Mouse (Mus musculus) olfactory bulb, adult 2 months (tissue): ENCODE measurements around the gene Ahdc1. TPM values are rescaled to one million over a fixed set of nuclear protein-coding genes. Genes with fewer than 3 reads are reported as not detected.

Experiments used
- H3K27ac ChIP-seq: fragments of 200-500 bp; 2 replicates; pipeline ENCODE4 v1.5.1; 2012; ENCODE audit warnings: low read depth, low read length; ENCODE audit not compliant: insufficient read depth
- H3K4me1 ChIP-seq: fragments of 200-500 bp; 2 replicates; pipeline ENCODE4 v1.6.1; 2012; ENCODE audit warnings: low read length; ENCODE audit not compliant: control insufficient read depth, insufficient read depth
- H3K4me3 ChIP-seq: fragments of 200-500 bp; 2 replicates; pipeline ENCODE4 v1.5.1; 2012; ENCODE audit warnings: mild to moderate bottlenecking, low read depth, low read length, moderate library complexity; ENCODE audit not compliant: insufficient read depth
- CTCF ChIP-seq: fragments of 200-500 bp; IDR thresholded peaks from 2 replicates; pipeline ENCODE4 v1.5.1; 2012; ENCODE audit warnings: low read depth, mild to moderate bottlenecking, low read length, moderate library complexity; ENCODE audit not compliant: insufficient read depth
- POLR2A ChIP-seq: fragments of 200-500 bp; IDR thresholded peaks from 2 replicates; pipeline ENCODE4 v1.6.1; 2012; ENCODE audit warnings: mild to moderate bottlenecking, low read depth, low read length, moderate library complexity; ENCODE audit not compliant: insufficient read depth
- WGBS: fragments of 180-500 bp; shearing (Covaris S2); methylation state at CpG from one replicate; pipeline ENCODE4 v1.1.7; 2018; 5-methylcytosine and 5-hydroxymethylcytosine counted together
- polyA plus RNA-seq: library from polyadenylated mRNA; stranded (reverse); fragments of >200 nt; gene quantifications from 2 replicates; pipeline ENCODE4 v1.2.4, GENCODE M21; 2012; ENCODE audit warnings: low replicate concordance; ENCODE audit not compliant: missing spikeins, insufficient read depth, insufficient read length

Ahdc1 gene
- polyA plus RNA-seq, 1 experiment, result not detected

DNA sequence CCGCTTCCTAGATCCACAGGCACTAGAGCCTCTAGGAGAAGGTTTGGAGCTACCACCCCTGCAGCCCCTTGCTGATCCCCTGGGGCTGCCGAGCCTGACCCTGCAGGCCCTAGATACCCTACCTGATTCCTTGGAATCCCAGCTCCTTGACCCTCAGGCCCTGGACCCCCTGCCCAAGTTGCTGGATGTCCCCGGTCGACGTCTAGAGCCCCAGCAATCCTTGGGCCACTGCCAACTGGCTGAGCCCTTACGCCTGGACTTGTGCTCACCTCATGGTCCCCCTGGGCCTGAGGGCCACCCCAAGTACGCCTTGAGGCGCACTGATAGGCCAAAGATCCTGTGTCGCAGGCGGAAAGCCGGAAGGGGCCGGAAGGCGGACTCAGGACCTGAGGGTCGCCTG, 51.2 kb downstream of the Ahdc1 start:
- Histone ChIP-seq H3K4me1 (peaks cover 20% of the 10 kb centered on the region), H3K4me3 (no peak overlapping the region), H3K27ac (no peak overlapping the region)
- no peak for TF ChIP-seq CTCF
- TF ChIP-seq POLR2A, result no peak
- 84% methylated on average over 14 of the region's 14 CpGs for WGBS

DNA sequence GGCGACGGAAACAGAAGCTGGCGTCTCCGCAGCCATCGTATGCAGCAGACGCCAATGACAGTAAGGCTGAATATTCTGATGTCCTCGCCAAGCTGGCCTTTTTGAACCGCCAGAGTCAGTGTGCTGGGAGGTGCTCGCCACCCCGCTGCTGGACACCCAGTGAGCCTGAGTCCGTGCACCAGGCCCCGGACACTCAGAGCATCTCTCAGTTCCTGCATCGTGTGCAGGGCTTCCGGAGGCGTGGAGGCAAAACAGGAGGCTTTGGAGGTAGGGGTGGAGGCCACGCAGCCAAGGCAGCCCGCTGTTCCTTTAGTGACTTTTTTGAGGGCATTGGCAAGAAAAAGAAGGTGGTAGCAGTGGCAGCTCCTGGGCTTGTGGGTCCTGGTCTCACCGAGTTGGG, 52.1 kb downstream of the Ahdc1 start:
- WGBS, result 90% methylated on average over 18 of the region's 18 CpGs
- no peak overlapping the region for H3K4me3 ChIP-seq
- H3K4me1 ChIP-seq, result peaks cover 15% of the 10 kb centered on the region
- TF ChIP-seq CTCF, result no peak
- no peak for TF ChIP-seq POLR2A
- H3K27ac ChIP-seq, result no peak overlapping the region

DNA sequence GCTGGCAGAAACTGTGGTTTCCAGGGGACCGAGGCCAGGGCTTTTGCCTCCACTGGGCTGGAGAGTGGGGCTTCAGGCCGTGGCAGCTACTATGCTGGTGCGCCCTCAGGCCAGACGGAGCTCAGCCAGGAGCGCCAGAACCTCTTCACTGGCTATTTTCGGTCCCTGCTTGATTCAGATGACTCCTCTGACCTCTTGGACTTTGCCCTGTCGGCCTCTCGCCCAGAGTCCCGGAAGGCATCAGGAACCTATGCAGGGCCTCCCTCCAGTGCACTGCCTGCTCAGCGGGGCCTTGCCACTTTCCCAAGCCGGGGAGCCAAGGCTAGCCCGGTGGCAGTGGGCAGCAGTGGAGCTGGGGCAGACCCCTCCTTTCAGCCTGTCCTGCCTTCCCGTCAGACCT, 52.7 kb downstream of the Ahdc1 start:
- H3K4me1 ChIP-seq, result peaks cover 16% of the 10 kb centered on the region
- no peak for TF ChIP-seq CTCF
- no peak for TF ChIP-seq POLR2A
- 85% methylated on average over 13 of the region's 13 CpGs for whole genome bisulfite sequencing
- H3K27ac ChIP-seq, result no peak overlapping the region
- no peak overlapping the region for H3K4me3 ChIP-seq

DNA sequence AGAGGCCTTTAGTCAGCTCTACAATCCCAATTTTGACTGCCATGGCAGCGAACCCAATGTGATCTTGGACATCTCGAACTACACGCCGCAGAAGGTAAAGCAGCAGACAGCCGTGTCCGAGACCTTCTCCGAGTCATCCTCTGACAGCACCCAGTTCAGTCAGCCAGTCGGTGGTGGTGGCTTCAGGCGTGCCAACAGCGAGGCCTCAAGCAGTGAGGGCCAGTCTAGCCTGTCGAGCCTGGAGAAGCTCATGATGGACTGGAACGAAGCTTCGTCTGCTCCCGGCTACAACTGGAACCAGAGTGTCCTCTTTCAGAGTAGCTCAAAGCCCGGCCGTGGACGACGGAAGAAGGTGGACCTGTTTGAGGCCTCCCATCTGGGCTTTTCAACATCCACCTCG, 53.7 kb downstream of the Ahdc1 start:
- Histone ChIP-seq H3K4me3 (no peak overlapping the region), H3K27ac (no peak overlapping the region), H3K4me1 (peaks cover 15% of the 10 kb centered on the region)
- TF ChIP-seq POLR2A (no peak), CTCF (no peak)
- WGBS, result 93% methylated on average over 19 of the region's 19 CpGs

DNA sequence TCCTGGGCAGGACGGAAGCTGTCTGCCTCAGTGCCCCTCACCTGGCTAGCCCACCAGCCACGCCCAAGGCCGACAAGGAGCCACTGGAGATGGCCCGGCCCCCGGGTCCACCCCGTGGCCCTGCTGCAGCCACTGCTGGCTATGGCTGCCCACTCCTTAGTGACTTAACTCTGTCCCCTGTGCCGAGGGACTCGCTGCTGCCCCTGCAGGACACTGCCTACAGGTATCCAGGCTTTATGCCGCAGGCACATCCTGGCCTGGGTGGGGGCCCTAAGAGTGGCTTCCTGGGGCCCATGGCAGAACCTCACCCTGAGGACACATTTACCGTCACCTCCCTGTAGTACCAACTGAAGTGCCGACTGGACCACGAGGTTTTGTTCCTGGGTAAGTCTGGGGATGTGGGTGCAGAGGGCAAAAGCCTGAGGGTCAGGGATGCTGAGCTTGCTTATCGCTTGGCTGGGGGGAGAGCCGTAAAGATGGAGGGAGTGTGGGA, 54.9 kb downstream of the Ahdc1 start:
- no peak overlapping the region for H3K27ac ChIP-seq
- H3K4me1 ChIP-seq, result peaks cover 23% of the 10 kb centered on the region
- 94% methylated on average over 14 of the region's 14 CpGs for WGBS
- H3K4me3 ChIP-seq, result no peak overlapping the region
- no peak for TF ChIP-seq CTCF
- TF ChIP-seq POLR2A, result no peak

DNA sequence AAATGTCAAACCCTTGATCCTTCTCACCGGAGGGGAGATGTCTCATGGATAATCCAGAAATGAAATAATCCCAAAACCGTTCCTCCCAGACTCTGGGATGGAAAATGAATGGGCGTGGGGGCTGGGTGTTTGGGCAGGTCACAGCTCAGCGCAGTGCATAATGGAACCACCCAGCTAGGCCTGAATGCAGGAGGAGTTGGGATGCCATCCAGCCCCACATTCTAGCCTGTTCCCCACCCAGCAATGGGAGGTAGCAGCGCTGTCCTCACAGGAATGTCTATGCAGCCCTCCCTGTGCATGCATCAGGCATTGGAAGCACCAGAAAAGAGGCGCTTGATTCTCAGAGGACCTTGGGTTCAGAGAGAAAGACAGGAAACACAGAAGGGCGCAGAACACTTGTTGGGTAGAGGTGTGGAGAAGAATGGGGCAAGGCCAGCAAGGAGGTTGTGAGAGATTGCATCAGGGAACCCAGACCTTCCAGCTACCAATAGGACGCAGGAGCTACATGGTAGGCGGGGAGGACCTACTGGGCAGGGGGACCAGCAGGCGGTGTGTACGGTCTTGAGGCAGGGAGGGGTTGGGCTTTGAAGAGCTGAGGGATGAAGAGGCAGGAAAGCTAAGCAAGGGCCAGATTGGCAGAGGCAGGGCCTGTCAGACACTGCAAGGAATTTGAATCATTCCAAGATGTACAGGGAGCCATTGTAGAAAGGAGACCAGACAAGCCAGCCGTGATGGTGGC, 57.5 kb downstream of the Ahdc1 start:
- Histone ChIP-seq H3K4me3 (no peak overlapping the region), H3K4me1 (peaks cover 31% of the 10 kb centered on the region), H3K27ac (peak overlapping the region; percentile 17)
- 56% methylated on average over 12 of the region's 12 CpGs for WGBS
- TF ChIP-seq POLR2A, result no peak
- TF ChIP-seq CTCF, result no peak

DNA sequence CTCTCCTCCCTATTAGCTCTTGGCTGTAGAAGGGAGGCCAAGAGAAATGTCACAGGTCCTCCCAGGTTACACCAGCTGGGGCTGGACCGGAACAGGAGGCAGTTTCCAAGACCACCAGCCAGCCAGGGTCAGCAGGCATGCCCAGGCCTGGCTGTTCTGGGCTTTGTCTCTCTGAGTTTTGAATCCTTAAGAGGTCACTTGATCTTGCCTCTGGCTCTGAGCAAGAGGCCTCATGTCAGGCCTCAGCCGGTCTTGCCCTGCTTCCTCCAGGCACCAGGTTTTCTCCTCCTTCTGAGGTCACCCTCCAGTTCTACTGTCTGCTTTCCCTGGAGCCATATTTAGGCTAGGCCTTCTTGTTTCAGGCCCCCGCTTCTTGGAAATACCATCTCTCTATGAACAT, 59.3 kb downstream of the Ahdc1 start:
- Histone ChIP-seq H3K4me3 (no peak overlapping the region), H3K4me1 (peaks cover 48% of the 10 kb centered on the region), H3K27ac (no peak overlapping the region)
- WGBS, result 73% methylated on average over 3 of the region's 3 CpGs
- no peak for TF ChIP-seq CTCF
- TF ChIP-seq POLR2A, result no peak

DNA sequence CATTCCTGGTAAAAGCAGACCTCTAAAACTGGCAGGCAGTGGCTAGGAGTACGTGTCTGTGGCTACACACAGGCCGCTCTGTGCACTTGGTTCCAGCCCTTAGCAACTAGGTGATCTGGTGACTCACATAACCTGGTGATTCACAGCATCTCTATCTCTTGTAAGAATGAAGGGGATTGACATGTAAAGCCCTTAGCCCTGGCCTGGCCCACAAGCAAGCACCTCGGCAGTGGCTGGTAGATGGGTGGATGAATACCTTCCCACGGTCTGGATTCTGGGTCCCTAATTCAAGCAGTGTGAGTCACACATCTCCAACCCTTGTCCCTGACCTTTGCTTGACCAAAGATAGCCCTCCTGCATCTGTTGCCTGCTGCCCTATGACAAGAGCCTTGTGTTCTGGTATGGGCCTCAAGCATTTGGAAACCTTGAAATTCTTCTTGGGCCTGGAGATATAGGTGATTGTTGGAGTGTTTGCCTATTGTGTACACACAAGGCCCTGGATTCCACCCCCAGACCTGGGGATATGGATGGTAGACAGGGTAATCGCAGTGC, 59.8 kb downstream of the Ahdc1 start:
- no peak overlapping the region for H3K4me3 ChIP-seq
- peaks cover 48% of the 10 kb centered on the region for H3K4me1 ChIP-seq
- 72% methylated on average over 5 of the region's 5 CpGs for WGBS
- no peak overlapping the region for H3K27ac ChIP-seq
- TF ChIP-seq POLR2A, result no peak
- TF ChIP-seq CTCF, result no peak

DNA sequence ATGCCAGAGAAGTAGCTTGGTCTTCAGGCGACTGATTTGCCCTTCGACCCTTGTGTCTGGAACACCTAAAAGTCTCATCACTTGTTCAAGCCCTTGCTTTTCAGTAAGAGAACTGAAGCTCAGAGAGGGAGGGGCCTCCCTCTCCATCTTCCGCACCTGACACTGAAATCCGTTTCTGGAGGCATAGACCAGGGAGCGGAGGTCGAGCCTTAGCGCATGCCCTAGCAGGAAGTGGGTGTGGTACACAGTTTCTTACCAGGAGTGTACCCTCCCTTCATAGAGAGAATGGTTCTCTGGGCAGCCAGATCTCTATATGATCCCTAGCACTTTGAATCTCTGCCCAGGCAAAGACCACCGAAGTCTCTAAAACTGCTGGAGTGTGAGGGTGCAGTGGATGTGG, 62.1 kb downstream of the Ahdc1 start:
- Histone ChIP-seq H3K4me3 (no peak overlapping the region), H3K4me1 (peaks cover 45% of the 10 kb centered on the region), H3K27ac (peak overlapping the region; percentile 36; the same call in 1 of the 2 replicates)
- WGBS, result 70% methylated on average over 8 of the region's 8 CpGs
- TF ChIP-seq CTCF (no peak), POLR2A (no peak)

DNA sequence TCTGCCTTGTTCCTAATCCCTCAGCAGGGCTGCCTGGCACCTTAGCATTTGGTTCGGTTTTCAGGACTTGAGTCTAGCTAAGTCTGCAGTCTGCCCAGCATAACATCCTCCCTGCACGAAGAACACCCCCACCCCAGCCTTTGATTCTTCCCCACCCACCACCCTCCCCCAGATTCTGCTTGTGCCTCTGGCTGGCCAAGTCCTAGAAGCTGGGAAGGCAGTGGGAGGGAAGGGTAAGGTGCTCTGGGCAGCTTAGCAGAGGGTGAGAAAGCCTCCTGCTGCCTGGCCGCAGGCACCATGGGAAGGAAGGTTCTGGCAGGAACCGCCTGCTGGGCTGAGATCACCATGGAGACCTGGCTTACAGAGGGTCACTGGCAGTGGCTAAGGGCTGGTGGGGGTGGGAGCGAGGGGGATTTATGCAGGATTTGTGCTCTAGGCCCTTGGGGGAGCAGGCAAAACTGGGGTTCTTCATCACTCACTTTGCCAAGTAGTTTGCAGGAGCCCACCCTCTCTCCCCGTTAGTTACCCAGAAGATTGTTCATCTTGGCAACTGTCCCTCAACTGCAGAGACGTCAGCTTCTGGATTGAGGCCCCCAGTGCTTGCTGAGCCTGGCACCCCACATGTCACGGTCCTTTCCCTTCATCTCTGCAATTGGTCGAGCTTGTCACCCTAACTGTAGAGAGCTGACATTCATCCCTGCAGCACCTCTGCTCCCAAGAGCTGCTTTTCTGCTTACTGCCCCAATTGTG, 63.2 kb downstream of the Ahdc1 start:
- 25% methylated on average over 9 of the region's 9 CpGs for WGBS
- TF ChIP-seq CTCF, result no peak
- no peak for TF ChIP-seq POLR2A
- H3K27ac ChIP-seq, result peak overlapping the region; percentile 74
- H3K4me3 ChIP-seq, result no peak overlapping the region
- peaks cover 43% of the 10 kb centered on the region for H3K4me1 ChIP-seq
